Mouse (Mus musculus) frontal cortex, postnatal 10 days (tissue): ENCODE measurements around the gene Gm4767.
"Not testable (repeated sequence)": the region's sequence is repeated elsewhere in the genome, so short reads cannot be mapped to it uniquely, and the experiment has no call there.

Source experiments
- DNase-seq, 2 experiments: peaks; one replicate each; pipeline ENCODE4 v3.0.0; 2022; ENCODE audit warnings: low spot score in 2 of 2, mixed read lengths in 1 of 2

The Gm4767 gene

GRCm38 (mm10) chr10:81811899-81812298, at the start of gene Gm4767:
Gm4767 (plus strand) TSS chr10:81812186.
- DNase-seq = not testable (repeated sequence)

- not testable (repeated sequence) for DNase-seq
These were observed 41.2 kb upstream of the Gm4767 start, which contains the start of gene Gm3055 for GRCm38 (mm10) chr10:81770506-81771403. Gm3055 (minus strand) TSS chr10:81771161.

DNA sequence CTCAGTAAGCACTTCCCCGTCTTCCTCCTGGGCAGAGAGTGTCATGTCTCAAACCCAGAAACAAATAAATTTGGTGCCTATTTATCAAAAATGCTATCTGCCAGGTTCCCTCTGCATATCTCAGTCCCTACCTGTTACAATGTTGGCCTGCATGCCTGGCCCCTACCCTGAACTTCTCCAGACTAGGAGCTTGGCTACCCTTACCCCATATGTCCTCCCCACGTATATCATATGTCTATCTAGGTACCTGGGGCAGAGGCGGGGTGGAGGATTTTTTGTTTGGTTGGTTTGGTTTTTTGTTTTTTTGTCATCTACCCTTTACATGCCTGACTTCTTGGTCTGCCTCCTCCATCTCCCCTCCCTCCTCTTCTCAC, 40.6 kb upstream of the Gm4767 start:
- DNase-seq = not testable (repeated sequence)

GRCm38 (mm10) chr10:81846219-81846618, 34.2 kb downstream of the Gm4767 start:
- not testable (repeated sequence) for DNase-seq

DNA sequence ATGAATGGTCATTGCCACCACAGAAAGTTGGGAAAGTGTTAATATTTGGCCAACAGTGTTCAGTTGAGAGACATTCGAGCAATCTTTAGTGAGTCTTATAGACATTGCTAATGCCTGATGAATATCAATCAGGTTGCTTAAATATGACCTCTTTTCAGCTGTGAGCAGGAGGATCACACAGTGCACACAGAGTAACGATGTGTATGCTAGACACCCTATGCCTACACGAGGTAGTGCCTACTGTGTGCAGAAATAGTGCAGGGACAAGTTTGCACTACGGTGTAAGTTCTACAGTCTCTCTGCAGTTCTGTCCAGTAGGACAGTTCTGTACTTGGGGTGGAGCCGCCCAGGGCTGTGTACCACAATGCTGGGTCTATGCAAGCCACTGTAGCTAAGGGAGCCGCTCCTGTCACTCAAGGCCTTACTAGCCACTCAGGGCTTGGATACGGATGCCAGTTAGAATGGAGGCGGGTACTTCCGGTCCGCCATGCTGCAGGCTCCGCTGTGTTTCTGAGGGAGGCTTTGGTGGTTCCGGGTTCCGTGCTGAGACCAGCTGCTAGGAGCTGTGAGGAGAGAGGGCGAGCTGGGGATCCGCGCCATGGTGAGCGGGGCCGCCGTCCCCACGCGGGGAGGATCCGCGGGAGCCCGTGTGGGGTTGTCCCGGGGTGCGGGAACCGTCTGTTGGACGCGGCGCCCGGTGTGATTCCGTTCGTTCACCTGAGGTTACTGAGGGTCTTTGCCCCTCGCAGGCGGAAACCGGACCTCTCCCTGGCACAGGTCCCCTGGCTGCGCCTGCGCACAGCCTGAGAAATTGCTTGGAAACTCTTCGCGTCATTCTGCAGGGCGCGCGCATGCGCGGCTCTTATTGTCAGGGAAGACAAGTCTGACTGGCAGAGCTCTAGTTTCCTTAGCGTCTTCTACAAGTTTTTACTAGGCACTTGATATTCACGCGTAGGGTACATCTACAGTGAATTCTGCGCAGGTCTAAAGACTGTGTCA, 51.7 kb downstream of the Gm4767 start, which contains the start of gene Gm32687:
Gm32687 (plus strand) TSS at position 526 of the 999 bp plus-strand sequence.
- peak; percentile 3 to 4 for DNase-seq
